Mouse (Mus musculus) T-helper 1 cell (primary cell): ENCODE measurements around the gene Cyct.

Experiments
- in situ Hi-C: fragments of 300-600 bp; cut with MboI, MseI; formaldehyde crosslinking; loops from one replicate; pipeline ENCODE4 v1.15.1; 2025; ENCODE audit warnings: high pct_unique_total_duplicates

The Cyct gene

DNA sequence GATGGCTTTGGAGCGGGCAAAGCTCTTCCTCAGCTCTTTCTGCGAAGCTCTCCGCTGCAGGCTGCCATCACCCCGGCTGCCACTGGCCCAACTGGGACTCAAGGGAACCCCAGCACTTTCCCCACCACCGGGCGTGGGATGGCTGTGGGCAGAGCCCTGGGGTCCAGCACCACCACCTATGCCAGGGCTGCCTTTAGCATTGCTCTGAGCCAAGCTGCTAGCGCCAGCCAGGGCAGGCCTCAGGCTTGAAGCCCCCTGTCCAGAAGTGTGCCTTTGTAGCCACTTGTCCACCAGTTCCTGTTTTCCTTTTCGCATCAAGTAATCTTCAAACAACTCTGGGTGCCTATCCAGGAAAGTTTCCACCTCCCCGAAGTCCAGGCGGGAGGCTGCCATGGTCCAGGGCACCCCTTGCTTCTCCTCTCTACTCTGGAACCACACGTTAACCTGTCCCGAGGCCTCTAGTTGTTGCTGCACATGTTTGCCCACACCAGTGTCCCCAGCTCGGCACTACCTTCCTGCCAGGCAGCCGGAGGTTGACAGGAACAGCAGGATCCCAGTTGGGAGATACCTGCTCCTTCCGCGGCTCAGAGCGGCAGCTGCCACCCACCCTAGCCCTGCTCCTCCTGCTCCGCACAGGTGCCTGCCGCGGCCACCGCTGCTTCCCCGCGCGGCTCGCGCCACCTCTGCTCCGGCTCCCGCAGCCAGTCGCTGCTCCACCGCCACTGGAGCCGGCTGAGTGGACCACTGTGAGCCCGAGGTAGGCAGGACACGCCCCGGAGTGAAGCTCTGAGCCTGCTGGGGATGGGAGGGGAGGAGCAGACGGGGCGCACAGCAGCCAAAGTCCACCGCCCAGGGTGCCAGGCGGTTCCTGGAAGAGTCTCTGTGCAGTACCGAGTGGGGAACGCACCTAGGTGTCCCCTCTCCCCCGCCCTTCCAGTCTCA lies 21.8 kb downstream of the Cyct start, which contains the start of gene Pde11a:
Gene Pde11a, minus strand, starts transcription at position 560 of the 942 bp plus-strand sequence.
- in situ Hi-C loops = loop anchor here (5.0 to 10.0 kb wide), 2 partner anchors 211 to 524 kb away; no protein-coding TSS in a partner anchor

DNA sequence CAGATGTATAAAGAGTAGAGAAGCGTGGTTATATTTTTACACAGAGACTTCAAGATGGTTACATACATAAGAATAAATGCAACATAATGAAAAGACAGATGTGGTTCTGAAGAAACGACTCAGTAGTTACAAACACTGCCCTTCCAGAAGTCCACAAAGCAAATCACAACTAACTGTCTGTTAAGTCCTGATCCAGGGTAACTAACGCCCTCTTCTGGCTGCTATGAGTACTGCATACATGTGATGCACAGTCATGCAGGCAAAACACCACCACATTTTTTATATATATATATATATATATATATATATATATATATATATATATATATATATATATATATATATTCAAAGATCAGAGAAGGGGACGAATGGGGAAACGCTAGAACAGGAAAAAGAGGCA lies 25.7 kb downstream of the Cyct start:
- in situ Hi-C loops = loop anchor here (10.0 kb wide), 1 partner anchor 520 kb away; no protein-coding TSS in a partner anchor

DNA sequence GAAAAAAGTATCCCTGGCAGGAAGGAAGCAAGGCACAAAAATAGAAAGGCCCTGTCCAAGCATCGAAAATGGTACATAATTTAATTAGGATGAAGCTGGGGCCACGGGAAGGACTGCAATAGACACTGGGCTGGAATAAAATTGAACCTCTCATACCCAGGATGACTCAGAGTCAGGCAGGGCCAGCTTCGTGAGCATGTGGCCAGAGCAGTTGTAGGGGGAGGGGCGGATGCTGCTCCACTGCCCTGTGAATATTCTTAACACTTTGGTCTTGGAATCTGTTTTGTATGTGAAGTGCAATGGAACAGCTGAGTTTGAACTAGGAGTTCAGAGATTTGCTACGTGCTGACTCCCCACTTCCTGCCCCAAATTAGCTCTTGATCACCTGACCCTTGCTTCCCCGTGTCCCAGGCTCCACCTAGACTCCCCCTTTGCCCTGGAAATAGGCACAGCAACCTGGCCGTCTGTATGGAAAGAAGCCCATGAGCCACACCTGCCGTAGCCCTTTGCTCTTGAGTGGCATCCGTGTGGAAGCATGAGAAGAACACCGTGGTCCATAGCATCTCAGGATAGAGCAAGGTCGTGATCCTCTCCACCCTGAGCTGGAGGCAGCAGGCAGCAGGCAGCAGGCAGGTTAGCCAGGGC lies 28.0 kb downstream of the Cyct start:
- in situ Hi-C loops = loop anchor here (10.0 kb wide), 1 partner anchor 517 kb away; no protein-coding TSS in a partner anchor

DNA sequence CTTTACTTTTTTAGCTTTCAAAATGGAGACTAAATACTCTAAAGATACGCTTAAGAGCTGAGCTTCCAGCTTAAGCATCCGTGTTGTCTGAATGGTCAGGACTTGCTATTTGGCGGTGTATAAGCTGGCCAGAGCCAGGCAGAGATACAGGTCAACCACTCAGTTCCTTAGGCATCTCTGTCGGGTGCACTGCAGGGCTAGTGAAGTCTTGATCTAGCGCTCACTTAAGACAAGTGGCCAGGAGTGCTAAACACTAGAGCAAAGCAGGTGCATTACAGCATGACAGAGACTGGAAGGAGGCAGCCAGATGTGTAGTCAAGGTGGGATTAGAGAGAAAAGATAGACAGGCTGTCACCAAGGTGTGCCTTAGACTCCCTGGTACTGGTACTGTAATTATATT lies 30.2 kb downstream of the Cyct start:
- in situ Hi-C loops = loop anchor here (10.0 kb wide), 1 partner anchor 515 kb away; no protein-coding TSS in a partner anchor

DNA sequence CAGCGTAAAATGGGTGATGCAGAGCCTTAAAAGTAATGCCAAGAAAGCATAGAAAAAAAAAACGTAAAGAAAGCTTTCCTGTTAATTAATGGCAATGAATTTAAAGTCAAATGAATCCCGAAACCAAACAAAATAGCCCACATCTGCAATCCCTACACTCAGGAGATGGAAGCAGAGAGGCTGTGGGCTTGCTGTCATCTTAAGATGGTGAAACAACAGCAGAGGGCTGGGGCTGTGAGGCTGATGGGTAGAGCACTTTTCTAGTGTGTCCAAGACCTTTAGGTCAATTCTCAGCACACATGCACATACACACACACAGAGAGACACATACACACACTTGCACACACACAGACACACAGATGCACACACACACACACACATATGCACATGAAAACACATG lies 34.1 kb downstream of the Cyct start:
- in situ Hi-C loops = no loop called here

DNA sequence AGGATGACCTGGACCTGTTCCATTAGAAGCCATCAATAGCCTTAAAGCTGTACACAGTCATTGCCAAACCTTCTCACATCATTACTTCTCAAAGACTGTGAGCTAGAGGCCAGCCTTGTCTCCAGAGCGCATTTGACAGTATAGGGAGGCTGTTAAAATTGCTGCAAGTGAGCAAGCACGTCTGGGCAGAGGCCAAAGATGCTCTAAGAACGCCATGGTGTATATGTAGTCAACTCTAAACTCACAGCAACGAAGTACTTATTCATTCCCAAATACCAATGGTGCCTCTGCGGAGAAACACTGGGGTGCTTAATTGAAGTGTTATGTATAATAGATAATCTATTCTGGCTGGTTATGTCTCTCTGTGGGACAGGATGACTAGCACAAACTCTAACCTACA lies 35.8 kb downstream of the Cyct start:
- in situ Hi-C loops = no loop called here

DNA sequence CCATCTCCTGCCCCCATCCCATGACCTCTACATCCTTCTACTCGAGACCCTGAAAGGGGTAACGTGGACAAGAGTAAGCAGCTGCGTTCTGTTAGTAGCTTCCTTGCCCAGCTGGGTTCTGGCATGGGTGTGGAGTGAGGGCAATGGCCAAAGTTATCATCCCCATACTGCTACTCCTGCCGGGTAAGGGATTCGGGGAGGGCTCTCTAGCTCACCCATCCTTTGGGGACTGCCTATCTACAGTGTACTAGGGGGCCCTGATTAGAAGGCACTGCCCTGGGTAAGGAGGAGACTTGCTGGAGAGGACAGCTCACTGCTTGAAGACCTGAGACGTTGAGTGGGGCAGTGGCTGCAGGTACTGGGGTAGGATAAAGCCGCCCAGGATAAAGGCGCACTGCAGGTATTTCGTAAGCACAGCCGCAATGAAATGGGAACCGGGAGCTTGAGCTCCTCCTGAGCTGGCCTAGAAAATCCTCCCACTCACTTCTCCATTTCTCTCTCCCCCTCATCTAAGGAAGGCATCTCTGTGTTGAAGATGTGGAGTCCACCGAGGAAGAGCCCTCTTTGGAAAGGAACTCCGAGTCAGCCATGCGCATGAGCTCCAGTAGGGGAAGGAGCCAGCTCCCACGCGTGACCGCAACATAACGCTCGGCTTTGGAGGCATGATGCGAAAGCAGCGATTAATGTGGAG lies 36.9 kb downstream of the Cyct start:
- in situ Hi-C loops = no loop called here

DNA sequence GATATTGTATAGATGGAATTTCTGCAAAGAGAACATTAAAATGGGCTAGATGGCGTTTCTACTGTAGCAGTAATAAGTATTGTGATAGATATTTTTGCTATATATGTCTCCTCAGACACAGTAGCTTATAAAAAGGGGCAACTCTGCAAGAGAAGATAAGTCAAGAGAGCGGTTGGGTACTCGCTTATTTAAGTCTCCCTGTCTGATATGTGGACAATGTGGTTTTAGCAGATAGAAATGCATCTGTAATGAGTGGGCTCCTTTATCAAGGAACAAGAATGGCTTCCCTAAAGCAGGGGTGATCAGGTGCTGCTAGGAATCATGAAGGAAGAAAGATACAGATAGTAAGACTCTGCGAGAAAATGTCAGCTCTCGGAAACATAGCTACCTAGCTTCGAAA lies 39.9 kb downstream of the Cyct start:
- in situ Hi-C loops = no loop called here

DNA sequence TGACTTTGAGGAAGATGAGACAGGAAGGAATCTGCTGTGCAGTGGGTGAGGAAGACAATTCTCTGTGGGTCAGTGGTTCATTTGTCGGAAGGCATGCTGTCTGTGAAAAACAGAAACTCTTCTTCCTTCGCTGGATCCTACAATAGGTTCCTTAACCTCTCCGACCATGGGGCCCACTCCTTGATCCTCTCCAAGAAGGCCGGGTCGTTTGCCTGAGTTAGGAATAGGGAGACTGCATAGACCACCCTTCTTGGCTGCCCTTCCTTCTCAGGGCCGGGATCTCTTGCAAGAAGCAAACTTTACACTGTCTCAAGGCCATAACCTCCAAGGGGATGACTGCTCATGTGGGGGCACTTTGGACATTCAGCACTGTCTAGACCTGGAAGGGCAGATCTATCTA lies 41.0 kb downstream of the Cyct start:
- in situ Hi-C loops = no loop called here
